ENCODE assay signal across 36 mouse cellular contexts in genomic region chr2:154292833-154293232, GRCm38 (mm10). TPM values are rescaled to one million over a fixed set of nuclear protein-coding genes. Genes with fewer than 3 reads are reported as not detected.
DNase-seq lines count a peak whose midpoint lies in the region; ATAC-seq and TF ChIP-seq lines count a peak whose summit lies in the region.
"Had no signal": no experiment of that assay in that cellular context is flagged by ENCODE, and none has a peak within 500 bp of the region (broad histone marks: within the 10 kb centered on the region; RNA-seq: fewer than 3 reads in every experiment).

No protein-coding gene starts in this region.

- peak; percentile 4 for DNase-seq in hindbrain, postnatal 0 days (ENCODE audit: low spot score)
- no peak for DNase-seq in hindbrain, embryonic 14.5 days (ENCODE audit: low spot score)
- peak; percentile 12 for DNase-seq in lung, embryonic 14.5 days
- DNase-seq in lung, postnatal 36 days = no peak
- DNase-seq in 416B (ENCODE audit: low read depth) (peak; percentile 3), Patski (ENCODE audit: low read depth, low spot score) (no peak)
- DNase-seq in gastrocnemius, postnatal 4 days (ENCODE audit: low spot score in 2 of 2) = no peak
- DNase-seq: adrenal gland, postnatal 14 days; cerebellum, adult 11-12 months; cerebellum, adult 9-11 months; embryo, embryonic 11 days; gastrocnemius, postnatal 36 days; heart, postnatal 36 days; kidney, adult 2 months; lung, postnatal 14 days; thymus, postnatal 14 days had no signal

- no peak for ATAC-seq in hindbrain, postnatal 0 days
- ATAC-seq in hindbrain, embryonic 14.5 days (ENCODE audit: low FRiP score) = no peak
- no peak for ATAC-seq in lung, embryonic 14.5 days (ENCODE audit: insufficient read depth)
- ATAC-seq in Patski = no peak
- ATAC-seq in inflammation-experienced regulatory T-cells, adult 6 months = no peak
- ATAC-seq: forebrain, embryonic 14.5 days had no signal

- POLR2A ChIA-PET in Patski (lab: Charles Lee) = no interaction called here

- CTCF ChIA-PET in Patski (lab: Charles Lee) = no interaction called here

- in situ Hi-C loops in Patski (cut with MboI; ENCODE audit: low pct_unique_long_range_greater_than_20kb) = loop anchor here (10.0 kb wide), 1 partner anchor 78 kb away; no protein-coding TSS in a partner anchor

- WGBS in hindbrain, postnatal 0 days = 83% methylated on average over 1 of the region's 1 CpGs
- 96% methylated on average over 1 of the region's 1 CpGs for WGBS in hindbrain, embryonic 14.5 days
- WGBS in lung, embryonic 14.5 days = 85% methylated on average over 1 of the region's 1 CpGs

- H3K9me3 ChIP-seq in hindbrain, postnatal 0 days (ENCODE audit: low read length) = no peaks in the 10 kb centered on the region
- H3K9me3 ChIP-seq in hindbrain, embryonic 14.5 days (ENCODE audit: control insufficient read depth, low read length) = no peaks in the 10 kb centered on the region
- H3K9me3 ChIP-seq in lung, embryonic 14.5 days (ENCODE audit: low read depth, low read length) = no peaks in the 10 kb centered on the region
- H3K9me3 ChIP-seq: embryonic facial prominence, embryonic 12.5 days; G1E; heart, embryonic 10.5 days; heart, embryonic 15.5 days; hindbrain, embryonic 12.5 days; limb, embryonic 12.5 days had no signal

- no peak overlapping the region for H3K4me2 ChIP-seq in hindbrain, postnatal 0 days (ENCODE audit: low read depth, low read length)
- H3K4me2 ChIP-seq in hindbrain, embryonic 14.5 days (replicated peaks) = no peak overlapping the region
- H3K4me2 ChIP-seq in lung, embryonic 14.5 days = no peak overlapping the region
- H3K4me2 ChIP-seq: embryonic facial prominence, embryonic 12.5 days; heart, embryonic 15.5 days; hindbrain, embryonic 12.5 days; limb, embryonic 12.5 days; liver, embryonic 11.5 days; midbrain, embryonic 11.5 days had no signal

- H3K4me3 ChIP-seq in hindbrain, postnatal 0 days (ENCODE audit: low read length) = no peak overlapping the region
- no peak overlapping the region for H3K4me3 ChIP-seq in hindbrain, embryonic 14.5 days (replicated peaks; ENCODE audit: low read length)
- no peak overlapping the region for H3K4me3 ChIP-seq in lung, embryonic 14.5 days (ENCODE audit: low read depth, low read length)
- H3K4me3 ChIP-seq: embryonic facial prominence, embryonic 12.5 days; heart, embryonic 10.5 days; heart, embryonic 15.5 days; hindbrain, embryonic 12.5 days; limb, embryonic 12.5 days had no signal

- H3K36me3 ChIP-seq in hindbrain, postnatal 0 days (ENCODE audit: insufficient read depth, low read length) = no peaks in the 10 kb centered on the region
- no peaks in the 10 kb centered on the region for H3K36me3 ChIP-seq in hindbrain, embryonic 14.5 days (replicated peaks; ENCODE audit: control insufficient read depth, insufficient read depth)
- H3K36me3 ChIP-seq in lung, embryonic 14.5 days (ENCODE audit: insufficient read depth) = no peaks in the 10 kb centered on the region
- H3K36me3 ChIP-seq: embryonic facial prominence, embryonic 12.5 days; G1E; heart, embryonic 10.5 days; heart, embryonic 15.5 days; hindbrain, embryonic 12.5 days; limb, embryonic 12.5 days had no signal

- H3K27ac ChIP-seq in hindbrain, postnatal 0 days = no peak overlapping the region
- H3K27ac ChIP-seq in hindbrain, embryonic 14.5 days = no peak overlapping the region
- no peak overlapping the region for H3K27ac ChIP-seq in lung, embryonic 14.5 days (ENCODE audit: low read depth)
- H3K27ac ChIP-seq: embryonic facial prominence, embryonic 12.5 days; heart, embryonic 10.5 days; heart, embryonic 15.5 days; hindbrain, embryonic 12.5 days; limb, embryonic 12.5 days had no signal

- TF ChIP-seq CTCF in hindbrain, postnatal 0 days (IDR thresholded peaks at IDR 0.05; ENCODE audit: low read depth) = peak; percentile 35; the same call in 1 of the 2 replicates
- TF ChIP-seq CTCF in lung, embryonic 14.5 days (IDR thresholded peaks at IDR 0.05; ENCODE audit: low read depth) = 0 out of 2 replicates have a peak, but pooled peaks have one; percentile 10
- peak; percentile 9 for TF ChIP-seq CTCF in Patski (IDR thresholded peaks at IDR 0.05)

- H3K4me1 ChIP-seq in hindbrain, postnatal 0 days (ENCODE audit: insufficient read depth, low read length) = no peaks in the 10 kb centered on the region
- no peaks in the 10 kb centered on the region for H3K4me1 ChIP-seq in hindbrain, embryonic 14.5 days (replicated peaks; ENCODE audit: control insufficient read depth, insufficient read depth, low read length)
- H3K4me1 ChIP-seq in lung, embryonic 14.5 days (ENCODE audit: insufficient read depth) = no peaks in the 10 kb centered on the region
- H3K4me1 ChIP-seq: embryonic facial prominence, embryonic 12.5 days; heart, embryonic 10.5 days; heart, embryonic 15.5 days; hindbrain, embryonic 12.5 days; limb, embryonic 12.5 days had no signal

- no peak overlapping the region for H3K9ac ChIP-seq in hindbrain, postnatal 0 days (replicated peaks; ENCODE audit: low read length)
- no peak overlapping the region for H3K9ac ChIP-seq in hindbrain, embryonic 14.5 days
- no peak overlapping the region for H3K9ac ChIP-seq in lung, embryonic 14.5 days
- H3K9ac ChIP-seq: embryonic facial prominence, embryonic 12.5 days; heart, embryonic 15.5 days; hindbrain, embryonic 12.5 days; limb, embryonic 12.5 days had no signal

- no peaks in the 10 kb centered on the region for H3K27me3 ChIP-seq in hindbrain, postnatal 0 days (ENCODE audit: insufficient read depth, low read length)
- no peaks in the 10 kb centered on the region for H3K27me3 ChIP-seq in hindbrain, embryonic 14.5 days (ENCODE audit: control insufficient read depth, insufficient read depth, low read length)
- H3K27me3 ChIP-seq in lung, embryonic 14.5 days (ENCODE audit: insufficient read depth, low read length) = no peaks in the 10 kb centered on the region
- H3K27me3 ChIP-seq in Patski = no peaks in the 10 kb centered on the region
- H3K27me3 ChIP-seq: embryonic facial prominence, embryonic 12.5 days; heart, embryonic 15.5 days; hindbrain, embryonic 12.5 days; limb, embryonic 12.5 days had no signal

RNA-seq across cellular contexts. Expression of gene Bpifb9b, which starts 14.2 kb away (rescaled TPM):
- total RNA-seq in hindbrain, postnatal 0 days (2014; rRNA removed) = 0.11 and 0.68 TPM in 2 replicates
- polyA plus RNA-seq in hindbrain, postnatal 0 days (2015; fragmentation: Nextera tagmentation; extraction: Ambion mirVana) = 0.16 and 0.29 TPM in 2 replicates
- not detected in 2 replicates for polyA plus RNA-seq in hindbrain, embryonic 14.5 days (2014; fragmentation: Nextera tagmentation; extraction: Ambion mirVana)
- not detected in 2 replicates for polyA plus RNA-seq in lung, embryonic 14.5 days (2014; fragmentation: Nextera tagmentation; extraction: Ambion mirVana)
- not detected for polyA plus RNA-seq in Patski (2021)
- total RNA-seq in gastrocnemius, postnatal 4 days (2021) = not detected
- not detected for polyA plus RNA-seq in inflammation-experienced regulatory T-cells, adult 6 months (2017; shearing (Covaris generic))
- total RNA-seq: adrenal gland, postnatal 14 days; G1E; gastrocnemius, postnatal 36 days; heart, postnatal 36 days; layer of hippocampus, postnatal 10 days; left cerebral cortex, adult 18-20 months; left cerebral cortex, postnatal 25 days; megakaryocyte progenitor cell, adult 5-6 weeks; monocyte, adult 5-6 weeks had no signal
- polyA plus RNA-seq: embryonic facial prominence, embryonic 12.5 days; forebrain, embryonic 14.5 days; G1E; heart, embryonic 10.5 days; heart, embryonic 15.5 days; hindbrain, embryonic 12.5 days; kidney, adult 2 months; kidney, embryonic 16.5 days; large intestine, adult 2 months; limb, embryonic 12.5 days; liver, embryonic 11.5 days; liver, embryonic 16.5 days; midbrain, embryonic 11.5 days; neural tube, embryonic 14.5 days; urinary bladder, adult 2 months had no signal

RNA-seq across cellular contexts. Expression of gene Bpifb9a, which starts 35.2 kb away (rescaled TPM):
- not detected in 2 replicates for total RNA-seq in hindbrain, postnatal 0 days (2014; rRNA removed)
- polyA plus RNA-seq in hindbrain, postnatal 0 days (2015; fragmentation: Nextera tagmentation; extraction: Ambion mirVana) = 0.44 TPM in 1 of 2 replicates, not detected in the other
- not detected in 2 replicates for polyA plus RNA-seq in hindbrain, embryonic 14.5 days (2014; fragmentation: Nextera tagmentation; extraction: Ambion mirVana)
- polyA plus RNA-seq in lung, embryonic 14.5 days (2014; fragmentation: Nextera tagmentation; extraction: Ambion mirVana) = not detected in 2 replicates
- polyA plus RNA-seq in Patski (2021) = not detected
- not detected for total RNA-seq in gastrocnemius, postnatal 4 days (2021)
- polyA plus RNA-seq in inflammation-experienced regulatory T-cells, adult 6 months (2017; shearing (Covaris generic)) = not detected
- total RNA-seq: adrenal gland, postnatal 14 days; gastrocnemius, postnatal 36 days; heart, postnatal 36 days; layer of hippocampus, postnatal 10 days; left cerebral cortex, adult 18-20 months; left cerebral cortex, postnatal 25 days; megakaryocyte progenitor cell, adult 5-6 weeks; monocyte, adult 5-6 weeks had no signal
- polyA plus RNA-seq: embryonic facial prominence, embryonic 12.5 days; forebrain, embryonic 14.5 days; G1E; heart, embryonic 10.5 days; heart, embryonic 15.5 days; hindbrain, embryonic 12.5 days; kidney, adult 2 months; kidney, embryonic 16.5 days; large intestine, adult 2 months; limb, embryonic 12.5 days; liver, embryonic 11.5 days; liver, embryonic 16.5 days; midbrain, embryonic 11.5 days; neural tube, embryonic 14.5 days; urinary bladder, adult 2 months had no signal

Comparison
In these comparisons a context has a peak if more than half of its experiments do, and no peak if none do; other contexts are left out.
1. DNase-seq: peak in hindbrain, postnatal 0 days (single experiment), lung, embryonic 14.5 days (single experiment) and 416B (single experiment); none in hindbrain, embryonic 14.5 days (single experiment), lung, postnatal 36 days (single experiment), Patski (single experiment) and gastrocnemius, postnatal 4 days (0 of 2).
2. Peak in every context shown above with its lines, with median percentiles within 50 percentile points of each other: CTCF ChIP-seq.